Mouse (Mus musculus): Measurements from ENCODE around the gene Gal3st2c. TPM values are rescaled to one million over a fixed set of nuclear protein-coding genes. Genes with fewer than 3 reads are reported as not detected.
"Not testable (repeated sequence)": the region's sequence is repeated elsewhere in the genome, so short reads cannot be mapped to it uniquely, and the experiment has no call there.

The Gal3st2c gene
- polyA plus RNA-seq, 1 experiment from 2014 or later, result not detected

GRCm38 (mm10) chr1:94005954-94006506 lies 15.7 kb downstream of the Gal3st2c start:
- not testable (repeated sequence) for ATAC-seq (ENCODE audit: insufficient number of reproducible peaks, low FRiP score, low TSS enrichment, low read depth); H3K27ac ChIP-seq; H3K9ac ChIP-seq; H3K9me3 ChIP-seq; H3K36me3 ChIP-seq; H3K4me2 ChIP-seq; H3K27me3 ChIP-seq; H3K4me1 ChIP-seq; H3K4me3 ChIP-seq
- 67% methylated on average over 2 of the region's 2 CpGs for WGBS

DNA sequence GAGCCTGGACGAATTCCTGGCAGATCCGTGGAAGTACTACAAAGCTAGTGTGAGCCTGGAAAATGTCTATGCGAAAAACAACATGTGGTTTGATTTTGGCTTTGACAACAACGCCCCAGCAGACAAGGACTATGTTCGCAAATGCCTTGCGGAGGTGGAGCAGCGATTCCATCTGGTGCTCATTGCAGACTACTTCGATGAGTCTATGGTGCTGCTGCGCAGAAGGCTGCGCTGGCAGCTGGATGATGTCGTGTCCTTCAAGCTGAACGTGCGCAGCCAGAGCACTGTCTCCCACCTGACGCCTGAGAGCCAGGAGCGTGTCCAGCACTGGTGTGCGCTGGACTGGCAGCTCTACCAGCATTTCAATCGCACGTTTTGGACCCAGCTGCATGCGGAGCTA lies 18.5 kb downstream of the Gal3st2c start:
- 62% methylated on average over 16 of the region's 19 CpGs for WGBS
- ATAC-seq (ENCODE audit: insufficient number of reproducible peaks, low FRiP score, low TSS enrichment, low read depth), result not testable (repeated sequence)

GRCm38 (mm10) chr1:94011643-94012042 lies 21.3 kb downstream of the Gal3st2c start:
- ATAC-seq (ENCODE audit: insufficient number of reproducible peaks, low FRiP score, low TSS enrichment, low read depth), result no peak
- WGBS, result 58% methylated on average over 3 of the region's 3 CpGs

More for the DNA sequence above, 18.5 kb downstream of the Gal3st2c start:
- H3K9ac ChIP-seq, H3K4me2 ChIP-seq, H3K36me3 ChIP-seq, H3K4me3 ChIP-seq, H3K4me1 ChIP-seq, H3K27ac ChIP-seq, H3K27me3 ChIP-seq, H3K9me3 ChIP-seq: not testable (repeated sequence)

DNA sequence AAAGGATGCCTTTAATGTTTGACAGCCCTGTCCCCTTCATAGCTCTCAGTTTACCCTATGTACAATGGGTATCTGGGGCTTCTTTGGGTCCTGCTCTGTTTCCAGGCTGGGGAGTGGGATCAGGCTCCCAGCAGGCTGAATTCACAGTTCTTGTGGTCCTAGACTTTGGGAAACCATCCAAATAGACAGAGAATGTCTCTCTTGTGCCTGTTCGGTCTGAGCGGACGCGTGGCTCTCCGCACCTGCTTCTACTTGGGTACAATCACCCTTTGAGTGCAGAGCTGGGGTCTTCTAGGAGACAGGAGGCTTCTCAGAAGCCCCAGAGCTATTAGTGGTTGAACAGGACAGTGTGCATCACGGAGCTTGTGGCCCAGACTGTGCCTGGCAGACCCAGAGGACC lies 29.8 kb downstream of the Gal3st2c start, which contains the start of gene Neu4:
TSS of gene Neu4 (plus strand) at position 301 of the 400 bp plus-strand sequence.
- Histone ChIP-seq H3K27ac (no peak within 1 kb of the TSS), H3K36me3 (no peaks in the 10 kb centered on the region), H3K4me3 (no peak within 1 kb of the TSS), H3K27me3 (no peaks in the 10 kb centered on the region), H3K4me2 (no peak within 1 kb of the TSS), H3K4me1 (no peaks in the 10 kb centered on the region), H3K9ac (no peak within 1 kb of the TSS), H3K9me3 (no peaks in the 10 kb centered on the region)
- ATAC-seq (ENCODE audit: insufficient number of reproducible peaks, low FRiP score, low TSS enrichment, low read depth), result no peak
- 84% methylated on average over 6 of the region's 6 CpGs for WGBS

More at GRCm38 (mm10) chr1:94011643-94012042, 21.3 kb downstream of the Gal3st2c start:
- no peaks in the 10 kb centered on the region for H3K4me1 ChIP-seq
- no peaks in the 10 kb centered on the region for H3K27me3 ChIP-seq
- H3K36me3 ChIP-seq, result no peaks in the 10 kb centered on the region
- H3K4me3 ChIP-seq, result no peak overlapping the region
- H3K27ac ChIP-seq, result no peak overlapping the region
- no peak overlapping the region for H3K4me2 ChIP-seq
- no peak overlapping the region for H3K9ac ChIP-seq
- no peaks in the 10 kb centered on the region for H3K9me3 ChIP-seq

- Histone ChIP-seq H3K9me3 (no peaks in the 10 kb centered on the region), H3K36me3 (no peaks in the 10 kb centered on the region), H3K9ac (no peak overlapping the region), H3K4me3 (no peak overlapping the region), H3K27me3 (no peaks in the 10 kb centered on the region), H3K4me2 (no peak overlapping the region), H3K4me1 (no peaks in the 10 kb centered on the region), H3K27ac (no peak overlapping the region)
- 85% methylated on average over 12 of the region's 12 CpGs for WGBS
- no peak for ATAC-seq (ENCODE audit: insufficient number of reproducible peaks, low FRiP score, low TSS enrichment, low read depth)
Measured at GRCm38 (mm10) chr1:94027506-94028108, 37.3 kb downstream of the Gal3st2c start.

DNA sequence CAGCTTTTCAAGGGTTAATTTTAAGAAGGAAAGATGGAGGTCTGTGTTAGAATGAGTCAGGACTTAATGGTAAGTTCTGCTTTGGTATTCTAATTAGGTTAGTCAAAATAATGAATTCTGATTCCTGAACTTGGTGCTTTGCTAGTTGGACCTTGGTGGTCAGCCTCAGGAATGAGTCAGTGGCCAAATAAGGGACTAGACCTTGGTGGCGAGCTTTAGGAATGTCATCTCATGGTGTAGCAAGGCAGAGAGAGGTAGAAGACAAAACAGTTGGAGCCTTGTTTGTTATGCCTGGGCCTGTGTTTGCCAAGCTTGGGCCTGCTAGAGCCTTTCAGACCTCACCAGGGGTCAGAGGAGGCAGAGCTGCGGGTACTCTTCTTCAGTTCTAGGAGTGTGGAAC lies 38.4 kb downstream of the Gal3st2c start:
- Histone ChIP-seq H3K4me1 (no peaks in the 10 kb centered on the region), H3K36me3 (no peaks in the 10 kb centered on the region), H3K9me3 (no peaks in the 10 kb centered on the region), H3K9ac (no peak overlapping the region), H3K4me2 (no peak overlapping the region), H3K27me3 (no peaks in the 10 kb centered on the region), H3K4me3 (no peak overlapping the region), H3K27ac (no peak overlapping the region)
- no peak for ATAC-seq (ENCODE audit: insufficient number of reproducible peaks, low FRiP score, low TSS enrichment, low read depth)
- WGBS, result 82% methylated on average over 2 of the region's 2 CpGs

GRCm38 (mm10) chr1:94033075-94033602 lies 42.8 kb downstream of the Gal3st2c start:
- Histone ChIP-seq H3K9ac (no peak overlapping the region), H3K36me3 (no peaks in the 10 kb centered on the region), H3K9me3 (no peaks in the 10 kb centered on the region), H3K27ac (no peak overlapping the region), H3K27me3 (no peaks in the 10 kb centered on the region), H3K4me2 (no peak overlapping the region), H3K4me3 (no peak overlapping the region), H3K4me1 (peaks cover 11% of the 10 kb centered on the region)
- WGBS, result 88% methylated on average over 2 of the region's 2 CpGs
- ATAC-seq (ENCODE audit: insufficient number of reproducible peaks, low FRiP score, low TSS enrichment, low read depth), result no peak

DNA sequence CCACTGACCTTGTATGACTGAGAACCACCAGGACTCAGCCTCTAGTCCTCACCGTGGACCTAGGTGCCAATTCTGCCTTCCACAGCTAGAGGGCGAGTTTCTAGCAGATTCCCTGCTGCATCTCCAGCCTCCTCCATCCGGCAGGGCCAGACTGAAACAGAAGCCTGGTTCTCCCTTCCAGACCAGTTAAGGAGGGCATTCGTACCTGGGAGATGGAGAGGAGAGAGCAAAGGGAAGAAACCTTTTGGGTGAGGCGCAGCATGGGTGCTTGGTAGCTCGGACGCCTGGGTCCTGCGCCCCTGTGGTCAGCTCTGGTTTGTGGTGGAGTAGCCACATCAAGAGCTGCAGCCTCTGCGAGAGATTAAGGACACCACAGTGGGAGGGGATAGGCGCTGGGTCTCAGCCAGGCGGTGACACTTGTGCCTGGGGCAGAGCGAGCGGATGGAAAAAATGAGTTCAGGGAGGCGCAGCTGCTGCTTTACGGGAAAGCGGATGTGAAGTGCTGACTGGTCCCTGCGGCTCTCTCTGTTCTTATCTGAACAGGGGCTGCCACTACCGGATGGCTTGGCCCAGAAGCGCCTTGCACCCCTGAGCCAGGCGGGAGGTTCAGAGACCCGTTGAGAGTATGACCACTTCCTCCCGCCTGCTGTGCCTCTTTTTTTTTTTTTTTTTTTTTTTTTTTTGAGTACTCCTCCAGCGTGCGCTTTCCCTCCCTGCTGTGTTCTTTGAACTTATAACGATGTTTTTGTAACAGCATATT lies 44.9 kb downstream of the Gal3st2c start:
- peaks cover 11% of the 10 kb centered on the region for H3K4me1 ChIP-seq
- under 1% methylated on average over 25 of the region's 25 CpGs for WGBS
- peak overlapping the region; percentile 43 for H3K4me3 ChIP-seq
- no peaks in the 10 kb centered on the region for H3K9me3 ChIP-seq
- H3K27ac ChIP-seq, result peak overlapping the region; percentile 89
- H3K9ac ChIP-seq, result no peak overlapping the region
- H3K27me3 ChIP-seq, result no peaks in the 10 kb centered on the region
- peak overlapping the region; percentile 81 for H3K4me2 ChIP-seq
- ATAC-seq (ENCODE audit: insufficient number of reproducible peaks, low FRiP score, low TSS enrichment, low read depth), result peak; percentile 81
- H3K36me3 ChIP-seq, result no peaks in the 10 kb centered on the region

DNA sequence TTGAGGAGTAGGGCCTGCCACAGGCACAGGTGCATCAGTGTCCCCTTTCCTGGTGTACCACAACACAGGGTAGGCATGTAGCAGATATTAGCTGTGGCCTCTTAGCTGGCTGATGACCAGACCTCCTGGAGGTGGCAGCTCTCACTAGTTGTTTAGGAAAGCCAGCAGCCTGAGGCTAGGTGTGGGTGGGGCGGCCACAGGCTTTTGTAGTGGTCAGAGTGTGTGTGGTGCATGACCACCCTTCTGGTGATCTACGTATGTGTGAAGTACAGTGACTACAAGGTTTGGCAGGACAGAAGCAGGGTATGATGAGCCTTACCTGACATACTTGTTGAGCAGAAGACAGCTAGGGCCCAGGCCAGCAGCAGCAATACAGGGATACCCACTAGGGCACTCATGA lies 50.1 kb downstream of the Gal3st2c start:
- no peak for ATAC-seq (ENCODE audit: insufficient number of reproducible peaks, low FRiP score, low TSS enrichment, low read depth)
- Histone ChIP-seq H3K4me2 (no peak overlapping the region), H3K4me3 (no peak overlapping the region), H3K9me3 (no peaks in the 10 kb centered on the region), H3K9ac (no peak overlapping the region), H3K27me3 (no peaks in the 10 kb centered on the region), H3K36me3 (no peaks in the 10 kb centered on the region), H3K4me1 (peaks cover 4% of the 10 kb centered on the region), H3K27ac (no peak overlapping the region)
- 88% methylated on average over 2 of the region's 2 CpGs for WGBS

- H3K4me2 ChIP-seq, result no peak overlapping the region
- ATAC-seq (ENCODE audit: insufficient number of reproducible peaks, low FRiP score, low TSS enrichment, low read depth), result no peak
- H3K4me1 ChIP-seq, result no peaks in the 10 kb centered on the region
- 41% methylated on average over 3 of the region's 3 CpGs for WGBS
- no peak overlapping the region for H3K9ac ChIP-seq
- no peak overlapping the region for H3K27ac ChIP-seq
- H3K36me3 ChIP-seq, result no peaks in the 10 kb centered on the region
- H3K9me3 ChIP-seq, result no peaks in the 10 kb centered on the region
- H3K4me3 ChIP-seq, result no peak overlapping the region
- no peaks in the 10 kb centered on the region for H3K27me3 ChIP-seq
Measured at GRCm38 (mm10) chr1:94045559-94045958, 55.2 kb downstream of the Gal3st2c start.

- no peaks in the 10 kb centered on the region for H3K4me1 ChIP-seq
- H3K36me3 ChIP-seq, result no peaks in the 10 kb centered on the region
- H3K9me3 ChIP-seq, result no peaks in the 10 kb centered on the region
- no peak overlapping the region for H3K27ac ChIP-seq
- H3K4me2 ChIP-seq, result no peak overlapping the region
- ATAC-seq (ENCODE audit: insufficient number of reproducible peaks, low FRiP score, low TSS enrichment, low read depth), result no peak
- no peak overlapping the region for H3K4me3 ChIP-seq
- WGBS, result 81% methylated on average over 4 of the region's 4 CpGs
- no peaks in the 10 kb centered on the region for H3K27me3 ChIP-seq
- H3K9ac ChIP-seq, result no peak overlapping the region
Measured at GRCm38 (mm10) chr1:94046544-94046943, 56.2 kb downstream of the Gal3st2c start.

DNA sequence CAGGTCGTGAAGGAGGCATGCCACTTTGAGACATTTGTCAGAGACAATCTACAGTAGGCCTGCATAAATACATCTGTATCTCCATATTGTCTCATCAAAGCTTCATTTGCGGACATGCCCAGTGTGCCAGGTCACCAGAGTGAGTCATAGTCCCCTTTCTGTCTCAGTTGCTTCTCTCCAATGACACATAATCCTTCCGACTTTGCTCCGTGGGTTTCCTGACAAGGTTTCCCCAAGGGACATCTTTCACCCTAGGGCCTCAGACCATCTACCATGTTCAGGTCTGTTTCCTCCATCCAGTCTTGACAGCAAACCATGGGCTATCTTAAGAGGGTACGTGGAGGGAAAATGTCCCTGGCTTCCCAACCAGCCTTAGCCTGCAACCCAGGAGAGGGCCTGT lies 60.8 kb downstream of the Gal3st2c start:
- ATAC-seq (ENCODE audit: insufficient number of reproducible peaks, low FRiP score, low TSS enrichment, low read depth), result no peak
- Histone ChIP-seq H3K9me3 (no peaks in the 10 kb centered on the region), H3K36me3 (no peaks in the 10 kb centered on the region), H3K4me2 (no peak overlapping the region), H3K9ac (no peak overlapping the region), H3K27me3 (no peaks in the 10 kb centered on the region), H3K4me1 (peaks cover 15% of the 10 kb centered on the region), H3K27ac (no peak overlapping the region), H3K4me3 (no peak overlapping the region)
- WGBS, result 77% methylated on average over 5 of the region's 5 CpGs
